In genomic region chr7:78865212-78865949, GRCm38 (mm10) we compare ENCODE assay signal across 19 mouse cellular contexts. TPM values are rescaled to one million over a fixed set of nuclear protein-coding genes. Genes with fewer than 3 reads are reported as not detected.
DNase-seq lines count a peak whose midpoint lies in the region; ATAC-seq and TF ChIP-seq lines count a peak whose summit lies in the region.
"Had no signal": no experiment of that assay in that cellular context is flagged by ENCODE, and none has a peak within 500 bp of the region (broad histone marks: within the 10 kb centered on the region; RNA-seq: fewer than 3 reads in every experiment).

No protein-coding gene starts in this region.

- peaks cover 8% of the 10 kb centered on the region; the same call in 1 of the 2 replicates for H3K4me1 ChIP-seq in liver, embryonic 11.5 days (replicated peaks; ENCODE audit: control insufficient read depth, insufficient read depth, low read length)
- peaks cover 12% of the 10 kb centered on the region for H3K4me1 ChIP-seq in liver, postnatal 0 days (ENCODE audit: insufficient read depth)
- H3K4me1 ChIP-seq in intestine, embryonic 16.5 days (ENCODE audit: control insufficient read depth, insufficient read depth, low read length), result peaks cover 14% of the 10 kb centered on the region
- H3K4me1 ChIP-seq: embryonic facial prominence, embryonic 12.5 days; hindbrain, embryonic 12.5 days; limb, embryonic 15.5 days; neural tube, embryonic 13.5 days had no signal

- H3K27ac ChIP-seq in liver, embryonic 11.5 days (ENCODE audit: low read depth, low read length), result no peak overlapping the region; the same call in 1 of the 2 replicates
- no peak overlapping the region for H3K27ac ChIP-seq in liver, postnatal 0 days (ENCODE audit: low read depth)
- no peak overlapping the region for H3K27ac ChIP-seq in intestine, embryonic 16.5 days (ENCODE audit: low read length)
- H3K27ac ChIP-seq: embryonic facial prominence, embryonic 12.5 days; gastrocnemius, adult 2 months; hindbrain, embryonic 12.5 days; limb, embryonic 15.5 days; lung, embryonic 15.5 days; midbrain, embryonic 12.5 days; neural tube, embryonic 13.5 days had no signal

- H3K36me3 ChIP-seq in liver, embryonic 11.5 days (ENCODE audit: control insufficient read depth, insufficient read depth, low read length), result no peaks in the 10 kb centered on the region
- no peaks in the 10 kb centered on the region for H3K36me3 ChIP-seq in liver, postnatal 0 days (replicated peaks; ENCODE audit: insufficient read depth, low read length)
- H3K36me3 ChIP-seq in intestine, embryonic 16.5 days (ENCODE audit: control insufficient read depth, insufficient read depth, low read length), result no peaks in the 10 kb centered on the region
- H3K36me3 ChIP-seq: embryonic facial prominence, embryonic 12.5 days; hindbrain, embryonic 12.5 days; limb, embryonic 15.5 days; lung, embryonic 15.5 days; midbrain, embryonic 12.5 days; neural tube, embryonic 13.5 days had no signal

- TF ChIP-seq CTCF in liver, postnatal 0 days (IDR thresholded peaks at IDR 0.05; ENCODE audit: low read depth), result no peak

- H3K9ac ChIP-seq in liver, embryonic 11.5 days (ENCODE audit: low read depth, low read length), result no peak overlapping the region
- no peak overlapping the region for H3K9ac ChIP-seq in liver, postnatal 0 days (replicated peaks)
- no peak overlapping the region for H3K9ac ChIP-seq in intestine, embryonic 16.5 days (ENCODE audit: low read depth, low read length)
- H3K9ac ChIP-seq: embryonic facial prominence, embryonic 12.5 days; hindbrain, embryonic 12.5 days; limb, embryonic 15.5 days; lung, embryonic 15.5 days; midbrain, embryonic 12.5 days; neural tube, embryonic 13.5 days had no signal

- no peak overlapping the region for H3K4me3 ChIP-seq in liver, embryonic 11.5 days (ENCODE audit: low read depth, low read length)
- H3K4me3 ChIP-seq in liver, postnatal 0 days (ENCODE audit: low read depth, low read length), result no peak overlapping the region
- no peak overlapping the region for H3K4me3 ChIP-seq in intestine, embryonic 16.5 days (ENCODE audit: low read length)
- H3K4me3 ChIP-seq: embryonic facial prominence, embryonic 12.5 days; gastrocnemius, adult 2 months; hindbrain, embryonic 12.5 days; limb, embryonic 15.5 days; lung, embryonic 15.5 days; midbrain, embryonic 12.5 days; neural tube, embryonic 13.5 days had no signal

- 45% methylated on average over 12 of the region's 12 CpGs for WGBS in liver, embryonic 11.5 days
- WGBS in liver, postnatal 0 days (ENCODE audit: insufficient replicate concordance), result 42% methylated on average over 12 of the region's 12 CpGs
- WGBS in intestine, embryonic 16.5 days, result 43% methylated on average over 12 of the region's 12 CpGs

- H3K9me3 ChIP-seq in liver, embryonic 11.5 days (ENCODE audit: control insufficient read depth, low read length), result no peaks in the 10 kb centered on the region
- H3K9me3 ChIP-seq in liver, postnatal 0 days (ENCODE audit: low read length), result no peaks in the 10 kb centered on the region
- no peaks in the 10 kb centered on the region for H3K9me3 ChIP-seq in intestine, embryonic 16.5 days (ENCODE audit: control insufficient read depth, low read length)
- H3K9me3 ChIP-seq: embryonic facial prominence, embryonic 12.5 days; hindbrain, embryonic 12.5 days; limb, embryonic 15.5 days; lung, embryonic 15.5 days; midbrain, embryonic 12.5 days; neural tube, embryonic 13.5 days had no signal

- DNase-seq in adrenal gland, postnatal 14 days, result peak; percentile 14
- no peak for DNase-seq in adrenal gland, adult 18-20 months (ENCODE audit: low spot score in 2 of 2)
- no peak for DNase-seq in liver, embryonic 11.5 days (ENCODE audit: low spot score)
- DNase-seq in liver, postnatal 0 days, result no peak
- DNase-seq in thymus, postnatal 25 days, result peak; percentile 80
- no peak for DNase-seq in testis, postnatal 10 days (ENCODE audit: low spot score)
- DNase-seq: cerebellum, postnatal 25 days; gastrocnemius, adult 2 months; kidney, adult 11 months; kidney, postnatal 36 days had no signal

- H3K4me2 ChIP-seq in liver, embryonic 11.5 days, result 0 out of 2 replicates have a peak overlapping the region, but pooled peaks have one; percentile 4
- no peak overlapping the region for H3K4me2 ChIP-seq in liver, postnatal 0 days (ENCODE audit: low read depth, low read length)
- no peak overlapping the region for H3K4me2 ChIP-seq in intestine, embryonic 16.5 days (ENCODE audit: low read depth, low read length)
- H3K4me2 ChIP-seq: embryonic facial prominence, embryonic 12.5 days; hindbrain, embryonic 12.5 days; limb, embryonic 15.5 days; lung, embryonic 15.5 days; midbrain, embryonic 12.5 days; neural tube, embryonic 13.5 days had no signal

- TF ChIP-seq EP300 in liver, postnatal 0 days (IDR thresholded peaks at IDR 0.05; ENCODE audit: low read depth), result no peak

- H3K27me3 ChIP-seq in liver, embryonic 11.5 days (replicated peaks; ENCODE audit: control insufficient read depth, insufficient read depth, low read length), result no peaks in the 10 kb centered on the region
- no peaks in the 10 kb centered on the region for H3K27me3 ChIP-seq in liver, postnatal 0 days (ENCODE audit: insufficient read depth, low read length)
- no peaks in the 10 kb centered on the region for H3K27me3 ChIP-seq in intestine, embryonic 16.5 days (replicated peaks; ENCODE audit: control insufficient read depth, insufficient read depth, low read length)
- H3K27me3 ChIP-seq: embryonic facial prominence, embryonic 12.5 days; hindbrain, embryonic 12.5 days; limb, embryonic 15.5 days; lung, embryonic 15.5 days; midbrain, embryonic 12.5 days; neural tube, embryonic 13.5 days had no signal

- ATAC-seq in liver, embryonic 11.5 days (replicated peaks; ENCODE audit: low FRiP score), result peak; percentile 40; the same call in 1 of the 2 replicates
- no peak for ATAC-seq in liver, postnatal 0 days
- ATAC-seq in intestine, embryonic 16.5 days, result peak; percentile 63
- no peak for ATAC-seq in cerebellum, adult (ENCODE audit: insufficient number of reproducible peaks, low FRiP score, low TSS enrichment)
- ATAC-seq: forebrain, embryonic 16.5 days had no signal

RNA-seq across cellular contexts. Expression of gene Det1, which starts 18.3 kb away (rescaled TPM):
- 11.4 and 14.5 TPM in 2 replicates for total RNA-seq in adrenal gland, postnatal 14 days (2021)
- total RNA-seq in adrenal gland, adult 18-20 months (2021), result 10 to 100 TPM; 10.5 to 11.8 TPM
- polyA plus RNA-seq in liver, embryonic 11.5 days (2014; fragmentation: Nextera tagmentation; extraction: Ambion mirVana), result 19.7 and 22.4 TPM in 2 replicates
- 7.9 and 8.1 TPM in 2 replicates for polyA plus RNA-seq in liver, postnatal 0 days (2015; fragmentation: Nextera tagmentation; extraction: Ambion mirVana)
- 11.9 and 15.2 TPM in 2 replicates for polyA plus RNA-seq in intestine, embryonic 16.5 days (2015; fragmentation: Nextera tagmentation; extraction: Ambion mirVana)

RNA-seq across cellular contexts. Expression of gene Aen, which starts 30.3 kb away (rescaled TPM):
- 31.8 and 35.3 TPM in 2 replicates for total RNA-seq in adrenal gland, postnatal 14 days (2021)
- 10 to 100 TPM; 45.7 to 52.2 TPM for total RNA-seq in adrenal gland, adult 18-20 months (2021)
- polyA plus RNA-seq in liver, embryonic 11.5 days (2014; fragmentation: Nextera tagmentation; extraction: Ambion mirVana), result 50.8 and 55.3 TPM in 2 replicates
- 15.1 and 15.9 TPM in 2 replicates for polyA plus RNA-seq in liver, postnatal 0 days (2015; fragmentation: Nextera tagmentation; extraction: Ambion mirVana)
- 29.9 and 33.5 TPM in 2 replicates for polyA plus RNA-seq in intestine, embryonic 16.5 days (2015; fragmentation: Nextera tagmentation; extraction: Ambion mirVana)

RNA-seq across cellular contexts. Expression of gene Isg20, which starts 47.8 kb away (rescaled TPM):
- 16.9 and 19.6 TPM in 2 replicates for total RNA-seq in adrenal gland, postnatal 14 days (2021)
- total RNA-seq in adrenal gland, adult 18-20 months (2021), result 10 to 100 TPM in 1 of 2 experiments, 1 to 10 TPM in 1; 5.4 to 12.2 TPM
- polyA plus RNA-seq in liver, embryonic 11.5 days (2014; fragmentation: Nextera tagmentation; extraction: Ambion mirVana), result 3.7 and 5.8 TPM in 2 replicates
- polyA plus RNA-seq in liver, postnatal 0 days (2015; fragmentation: Nextera tagmentation; extraction: Ambion mirVana), result 108 and 111 TPM in 2 replicates
- 4.3 and 6.8 TPM in 2 replicates for polyA plus RNA-seq in intestine, embryonic 16.5 days (2015; fragmentation: Nextera tagmentation; extraction: Ambion mirVana)
- polyA plus RNA-seq: neural tube, embryonic 13.5 days had no signal

Comparison
In these comparisons a context has a peak if more than half of its experiments do, and no peak if none do; other contexts are left out.
1. DNase-seq: peak in adrenal gland, postnatal 14 days (single experiment) and thymus, postnatal 25 days (single experiment); none in adrenal gland, adult 18-20 months (0 of 2), liver, embryonic 11.5 days (single experiment), liver, postnatal 0 days (single experiment) and testis, postnatal 10 days (single experiment).
2. ATAC-seq: peak in liver, embryonic 11.5 days (single experiment) and intestine, embryonic 16.5 days (single experiment); none in liver, postnatal 0 days (single experiment) and cerebellum, adult (single experiment).
3. RNA of gene Isg20, which starts 47.8 kb away (polyA plus RNA-seq): 108 to 111 TPM in liver, postnatal 0 days; 4.3 to 6.8 TPM in intestine, embryonic 16.5 days and 3.7 to 5.8 TPM in liver, embryonic 11.5 days; every median in the first group is over 10 times any median in the second.